Mouse (Mus musculus) hindbrain, embryonic 15.5 days (tissue): ENCODE data around the gene Olfr329-ps. TPM values are rescaled to one million over a fixed set of nuclear protein-coding genes. Genes with fewer than 3 reads are reported as not detected.
"Not testable (repeated sequence)": the region's sequence is repeated elsewhere in the genome, so short reads cannot be mapped to it uniquely, and the experiment has no call there.

Experiments
- ATAC-seq: fragments of 200-750 bp; cut with Nextera tagmentation; 2 replicates; pipeline ENCODE4 v1.8.0; 2017; ENCODE audit warnings: low read depth, moderate number of reproducible peaks, moderate TSS enrichment; ENCODE audit not compliant: low FRiP score
- H3K27ac ChIP-seq: fragments of 300-500 bp; sonication (generic); replicated peaks from 2 replicates; pipeline ENCODE4 v1.5.1; 2015; ENCODE audit warnings: mild to moderate bottlenecking, inconsistent platforms
- H3K27me3 ChIP-seq: fragments of 300-500 bp; sonication (generic); 2 replicates; pipeline ENCODE4 v1.6.1; 2015; ENCODE audit warnings: control low read depth, inconsistent platforms
- H3K36me3 ChIP-seq: fragments of 300-500 bp; sonication (generic); 2 replicates; pipeline ENCODE4 v1.6.1; 2015; ENCODE audit warnings: control low read depth, inconsistent platforms
- H3K4me1 ChIP-seq: fragments of 300-500 bp; sonication (generic); replicated peaks from 2 replicates; pipeline ENCODE4 v1.6.1; 2015; ENCODE audit warnings: control low read depth, inconsistent platforms
- H3K4me2 ChIP-seq: fragments of 300-500 bp; sonication (generic); 2 replicates; pipeline ENCODE4 v1.6.1; 2015; ENCODE audit warnings: moderate library complexity, mild to moderate bottlenecking, inconsistent platforms
- H3K4me3 ChIP-seq: fragments of 300-500 bp; sonication (generic); 2 replicates; pipeline ENCODE4 v1.5.1; 2015; ENCODE audit warnings: mild to moderate bottlenecking, inconsistent platforms
- H3K9ac ChIP-seq: fragments of 300-500 bp; sonication (generic); 2 replicates; pipeline ENCODE4 v1.6.1; 2015; ENCODE audit warnings: inconsistent platforms
- H3K9me3 ChIP-seq: fragments of 300-500 bp; sonication (generic); 2 replicates; pipeline ENCODE4 v1.6.1; 2016; ENCODE audit warnings: control low read depth, inconsistent platforms
- WGBS: fragments of 180-500 bp; shearing (Covaris S2); methylation state at CpG from one replicate; pipeline ENCODE4 v1.1.7; 2015; 5-methylcytosine and 5-hydroxymethylcytosine counted together
- polyA plus RNA-seq: library from polyadenylated mRNA; unstranded; fragments of >200 nt; fragmentation: Nextera tagmentation; extraction: Ambion mirVana; gene quantifications from 2 replicates; pipeline ENCODE4 v1.2.1, GENCODE M21; 2015

The Olfr329-ps gene
- not detected in 2 replicates for polyA plus RNA-seq

DNA sequence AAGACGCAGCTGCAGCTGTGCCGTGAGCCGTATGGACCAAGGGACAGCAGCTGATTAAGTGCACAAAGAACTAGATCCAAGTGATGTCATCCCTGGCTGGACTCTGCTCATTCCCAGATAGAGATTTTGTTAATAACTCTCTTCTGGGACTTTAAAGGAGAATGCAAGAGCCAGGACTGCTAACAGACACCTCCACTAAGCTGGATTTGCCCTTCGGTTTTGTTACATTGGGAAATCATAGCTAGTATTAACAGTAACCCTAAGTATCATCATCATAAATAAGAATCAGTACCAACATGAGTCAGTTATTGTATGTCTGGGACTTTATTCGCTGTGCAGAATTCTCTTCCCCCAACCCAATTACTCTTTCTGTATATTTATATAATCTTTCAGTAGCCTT is at the start of gene Olfr329-ps:
Olfr329-ps (minus strand) TSS at position 101 of the 400 bp plus-strand sequence.
- Histone ChIP-seq H3K4me2 (no peak within 1 kb of the TSS), H3K4me3 (no peak within 1 kb of the TSS), H3K36me3 (no peaks in the 10 kb centered on the region), H3K27me3 (no peaks in the 10 kb centered on the region), H3K9ac (no peak within 1 kb of the TSS), H3K27ac (no peak within 1 kb of the TSS), H3K9me3 (no peaks in the 10 kb centered on the region), H3K4me1 (no peaks in the 10 kb centered on the region)
- no peak for ATAC-seq
- WGBS, result 81% methylated on average over 5 of the region's 5 CpGs

- H3K27me3 ChIP-seq, result no peaks in the 10 kb centered on the region
- 85% methylated on average over 6 of the region's 6 CpGs for WGBS
- no peaks in the 10 kb centered on the region for H3K9me3 ChIP-seq
- H3K27ac ChIP-seq, result no peak within 1 kb of the TSS
- no peak for ATAC-seq
- H3K4me2 ChIP-seq, result no peak within 1 kb of the TSS
- H3K36me3 ChIP-seq, result no peaks in the 10 kb centered on the region
- no peak within 1 kb of the TSS for H3K4me3 ChIP-seq
- no peaks in the 10 kb centered on the region for H3K4me1 ChIP-seq
- no peak within 1 kb of the TSS for H3K9ac ChIP-seq
Measured at GRCm38 (mm10) chr11:58594814-58595213, 48.6 kb upstream of the Olfr329-ps start, which contains the start of gene Olfr324. Gene Olfr324 (plus strand): TSS chr11:58595114.

DNA sequence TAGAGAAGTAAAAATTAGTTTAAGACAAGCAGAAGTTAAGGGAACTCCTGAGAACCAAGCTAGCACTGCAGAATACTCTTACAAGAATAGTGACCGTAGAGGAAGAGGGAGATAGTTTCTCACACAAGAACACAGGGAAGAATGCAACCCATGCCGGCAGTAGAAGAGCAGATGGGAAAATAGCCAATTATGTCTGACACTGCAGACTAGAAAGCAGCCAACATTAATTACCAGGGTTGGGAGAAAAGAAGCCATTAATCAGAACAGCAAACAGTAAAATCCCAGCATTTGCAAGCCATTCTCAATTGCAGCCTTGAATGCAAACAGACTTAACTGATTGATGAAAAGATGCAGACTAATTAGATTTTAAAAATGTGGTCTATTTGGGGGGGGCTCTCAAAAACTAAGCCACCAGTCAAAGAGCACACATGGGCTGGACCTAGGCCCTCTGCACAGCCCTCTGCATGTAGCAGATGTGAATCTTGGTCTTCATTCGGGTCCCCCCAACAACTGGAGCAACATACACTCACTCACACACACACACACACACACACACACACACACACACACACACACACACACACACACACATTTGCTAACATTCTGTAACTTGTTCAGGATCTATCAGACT is 42.5 kb upstream of the Olfr329-ps start:
- Histone ChIP-seq H3K36me3 (no peaks in the 10 kb centered on the region), H3K9me3 (no peaks in the 10 kb centered on the region), H3K27me3 (no peaks in the 10 kb centered on the region), H3K27ac (no peak overlapping the region), H3K9ac (no peak overlapping the region), H3K4me2 (no peak overlapping the region), H3K4me3 (no peak overlapping the region), H3K4me1 (0 out of 2 replicates have a peak, but pooled peaks cover 4% of the 10 kb centered on the region)
- no peak for ATAC-seq
- 31% methylated on average over 3 of the region's 3 CpGs for WGBS

GRCm38 (mm10) chr11:58587898-58588348 is 41.7 kb upstream of the Olfr329-ps start:
- no peak for ATAC-seq
- 67% methylated on average over 7 of the region's 7 CpGs for WGBS
- Histone ChIP-seq H3K36me3 (no peaks in the 10 kb centered on the region), H3K27me3 (no peaks in the 10 kb centered on the region), H3K9ac (no peak overlapping the region), H3K27ac (no peak overlapping the region), H3K4me1 (0 out of 2 replicates have a peak, but pooled peaks cover 4% of the 10 kb centered on the region), H3K4me3 (no peak overlapping the region), H3K4me2 (no peak overlapping the region), H3K9me3 (no peaks in the 10 kb centered on the region)

DNA sequence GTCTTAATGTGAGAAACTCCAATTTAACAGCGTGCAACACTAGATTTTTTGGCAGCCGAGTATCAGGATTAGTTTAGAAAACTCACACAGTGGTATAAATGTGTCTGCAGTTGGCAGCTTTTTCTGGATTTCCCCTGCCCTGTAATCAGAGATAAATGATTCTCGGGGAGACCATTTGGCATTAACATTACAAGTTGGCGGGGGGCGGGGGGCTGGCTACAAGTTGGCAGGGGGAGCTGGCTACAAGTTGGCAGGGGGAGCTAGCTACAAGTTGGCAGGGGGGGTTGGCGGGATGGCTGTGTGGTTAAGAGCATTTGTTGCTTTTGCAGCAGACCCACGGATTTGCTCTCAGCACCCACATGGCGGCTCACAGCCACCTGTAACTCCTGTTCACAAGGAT is 32.4 kb upstream of the Olfr329-ps start:
- 76% methylated on average over 8 of the region's 8 CpGs for WGBS
- Histone ChIP-seq H3K4me3 (no peak overlapping the region), H3K27me3 (no peaks in the 10 kb centered on the region), H3K9ac (no peak overlapping the region), H3K4me2 (no peak overlapping the region), H3K27ac (no peak overlapping the region), H3K9me3 (no peaks in the 10 kb centered on the region), H3K4me1 (no peaks in the 10 kb centered on the region), H3K36me3 (no peaks in the 10 kb centered on the region)
- ATAC-seq, result no peak

DNA sequence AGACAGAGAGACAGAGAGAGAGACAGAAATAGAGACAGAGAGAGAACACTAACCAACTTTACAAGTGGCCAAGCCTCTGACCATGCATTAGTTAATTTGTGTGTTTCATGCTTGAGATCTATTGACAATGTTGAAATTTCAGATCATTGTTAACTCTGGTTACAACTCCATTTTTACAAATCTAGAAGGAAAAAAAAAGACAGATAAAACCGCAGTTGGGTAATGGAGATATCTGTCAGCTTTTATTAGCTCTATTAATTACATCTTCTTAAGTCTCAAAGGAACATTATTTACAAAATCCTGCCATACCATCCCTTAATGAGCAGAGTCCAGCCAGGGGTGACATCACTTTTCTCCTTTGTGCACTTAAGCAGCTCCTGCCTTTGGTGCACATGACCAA is 31.2 kb upstream of the Olfr329-ps start, which contains the start of gene Olfr325:
Olfr325 (plus strand) TSS at position 301 of the 400 bp plus-strand sequence.
- WGBS, result 89% methylated on average over 1 of the region's 1 CpGs

GRCm38 (mm10) chr11:58570405-58570804 is 24.2 kb upstream of the Olfr329-ps start, which contains the start of gene Olfr224:
Gene Olfr224 (minus strand): TSS chr11:58570553.
- Histone ChIP-seq H3K9ac (no peak within 1 kb of the TSS), H3K27me3 (no peaks in the 10 kb centered on the region), H3K4me1 (no peaks in the 10 kb centered on the region), H3K4me2 (no peak within 1 kb of the TSS), H3K9me3 (no peaks in the 10 kb centered on the region), H3K27ac (no peak within 1 kb of the TSS), H3K4me3 (no peak within 1 kb of the TSS), H3K36me3 (no peaks in the 10 kb centered on the region)
- WGBS, result 74% methylated on average over 5 of the region's 5 CpGs
- ATAC-seq, result no peak

More for the DNA sequence above, 31.2 kb upstream of the Olfr329-ps start, which contains the start of gene Olfr325:
- Histone ChIP-seq H3K4me1 (no peaks in the 10 kb centered on the region), H3K36me3 (no peaks in the 10 kb centered on the region), H3K27ac (no peak within 1 kb of the TSS), H3K27me3 (no peaks in the 10 kb centered on the region), H3K9me3 (no peaks in the 10 kb centered on the region), H3K9ac (no peak within 1 kb of the TSS), H3K4me3 (no peak within 1 kb of the TSS), H3K4me2 (no peak within 1 kb of the TSS)
- ATAC-seq, result no peak

DNA sequence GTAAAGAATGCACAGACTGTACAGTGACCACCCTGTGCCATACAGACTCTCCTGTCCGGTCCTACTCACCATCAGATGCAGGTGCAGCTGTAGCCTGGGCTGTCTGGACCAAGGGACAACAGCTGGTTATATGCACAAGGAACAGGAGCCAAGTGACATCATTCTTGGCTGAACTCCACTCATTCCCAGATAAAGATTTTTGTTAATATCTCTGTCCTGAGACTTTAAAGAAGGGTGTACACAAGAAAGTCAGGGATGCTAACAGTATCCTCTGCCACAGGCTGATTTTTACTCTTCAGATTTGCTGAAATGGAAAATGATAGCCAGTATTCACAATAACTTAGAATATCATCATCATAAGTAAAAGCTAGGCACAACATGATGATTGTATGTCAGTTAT is 9.3 kb upstream of the Olfr329-ps start, which contains the start of gene Olfr328:
Olfr328 (minus strand) TSS at position 101 of the 400 bp plus-strand sequence.
- 78% methylated on average over 1 of the region's 1 CpGs for WGBS
- H3K9me3 ChIP-seq, result no peaks in the 10 kb centered on the region
- no peak within 1 kb of the TSS for H3K4me3 ChIP-seq
- no peak within 1 kb of the TSS for H3K9ac ChIP-seq
- H3K36me3 ChIP-seq, result no peaks in the 10 kb centered on the region
- no peak within 1 kb of the TSS for H3K27ac ChIP-seq
- H3K4me1 ChIP-seq, result no peaks in the 10 kb centered on the region
- no peaks in the 10 kb centered on the region for H3K27me3 ChIP-seq
- no peak within 1 kb of the TSS for H3K4me2 ChIP-seq
- ATAC-seq, result no peak

DNA sequence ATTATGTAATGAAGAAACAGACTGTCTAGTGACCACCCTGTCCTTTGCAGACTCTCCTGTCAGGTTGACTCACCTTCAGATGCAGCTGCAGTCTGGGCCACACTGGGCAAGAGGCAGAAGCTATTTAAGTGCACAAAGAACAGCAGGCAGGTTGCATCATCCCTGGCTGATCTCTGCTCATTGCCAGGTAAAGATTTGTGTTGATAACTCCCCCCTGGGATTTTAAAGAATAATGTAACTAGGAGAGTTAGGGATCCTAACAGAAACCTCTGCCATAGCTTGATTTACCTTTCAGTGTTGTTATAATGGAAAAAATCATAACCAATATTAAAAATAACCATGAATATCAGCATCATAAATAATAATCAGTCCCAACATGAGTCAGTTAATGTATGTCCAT is 11.5 kb downstream of the Olfr329-ps start, which contains the start of gene Olfr330:
Olfr330 (minus strand) TSS at position 101 of the 400 bp plus-strand sequence.
- H3K4me2 ChIP-seq, H3K36me3 ChIP-seq, H3K27me3 ChIP-seq, H3K4me1 ChIP-seq, H3K9ac ChIP-seq, H3K9me3 ChIP-seq, H3K4me3 ChIP-seq, ATAC-seq, H3K27ac ChIP-seq: not testable (repeated sequence)

- H3K4me1 ChIP-seq, H3K4me3 ChIP-seq, H3K27ac ChIP-seq, H3K9ac ChIP-seq, H3K4me2 ChIP-seq, H3K9me3 ChIP-seq, H3K27me3 ChIP-seq, ATAC-seq, H3K36me3 ChIP-seq: not testable (repeated sequence)
- 93% methylated on average over 7 of the region's 9 CpGs for WGBS
Measured at GRCm38 (mm10) chr11:58519756-58520155, 26.5 kb downstream of the Olfr329-ps start.

- not testable (repeated sequence) for H3K4me2 ChIP-seq, H3K4me3 ChIP-seq, H3K36me3 ChIP-seq, H3K9me3 ChIP-seq, H3K4me1 ChIP-seq, ATAC-seq, H3K9ac ChIP-seq, H3K27me3 ChIP-seq, H3K27ac ChIP-seq
- 94% methylated on average over 18 of the region's 18 CpGs for WGBS
Measured at GRCm38 (mm10) chr11:58518916-58519315, 27.3 kb downstream of the Olfr329-ps start.

GRCm38 (mm10) chr11:58509058-58509457 is 37.2 kb downstream of the Olfr329-ps start:
- H3K4me2 ChIP-seq, H3K27ac ChIP-seq, ATAC-seq, H3K27me3 ChIP-seq, H3K9me3 ChIP-seq, H3K9ac ChIP-seq, H3K4me3 ChIP-seq, H3K4me1 ChIP-seq, H3K36me3 ChIP-seq: not testable (repeated sequence)
- 91% methylated on average over 19 of the region's 19 CpGs for WGBS
